Mouse (Mus musculus) central nervous system, embryonic 18 days (tissue): ENCODE data around the gene Gm45902. TPM values are rescaled to one million over a fixed set of nuclear protein-coding genes. Genes with fewer than 3 reads are reported as not detected.

Source experiments
- polyA plus RNA-seq: library from polyadenylated mRNA; depleted of rRNA; stranded (reverse); fragments of >200 nt; gene quantifications from 2 replicates; pipeline ENCODE4 v1.2.3, GENCODE M21; 2012; rRNA removed

Gene Gm45902
- polyA plus RNA-seq = 5.2 and 5.3 TPM in 2 replicates

DNA sequence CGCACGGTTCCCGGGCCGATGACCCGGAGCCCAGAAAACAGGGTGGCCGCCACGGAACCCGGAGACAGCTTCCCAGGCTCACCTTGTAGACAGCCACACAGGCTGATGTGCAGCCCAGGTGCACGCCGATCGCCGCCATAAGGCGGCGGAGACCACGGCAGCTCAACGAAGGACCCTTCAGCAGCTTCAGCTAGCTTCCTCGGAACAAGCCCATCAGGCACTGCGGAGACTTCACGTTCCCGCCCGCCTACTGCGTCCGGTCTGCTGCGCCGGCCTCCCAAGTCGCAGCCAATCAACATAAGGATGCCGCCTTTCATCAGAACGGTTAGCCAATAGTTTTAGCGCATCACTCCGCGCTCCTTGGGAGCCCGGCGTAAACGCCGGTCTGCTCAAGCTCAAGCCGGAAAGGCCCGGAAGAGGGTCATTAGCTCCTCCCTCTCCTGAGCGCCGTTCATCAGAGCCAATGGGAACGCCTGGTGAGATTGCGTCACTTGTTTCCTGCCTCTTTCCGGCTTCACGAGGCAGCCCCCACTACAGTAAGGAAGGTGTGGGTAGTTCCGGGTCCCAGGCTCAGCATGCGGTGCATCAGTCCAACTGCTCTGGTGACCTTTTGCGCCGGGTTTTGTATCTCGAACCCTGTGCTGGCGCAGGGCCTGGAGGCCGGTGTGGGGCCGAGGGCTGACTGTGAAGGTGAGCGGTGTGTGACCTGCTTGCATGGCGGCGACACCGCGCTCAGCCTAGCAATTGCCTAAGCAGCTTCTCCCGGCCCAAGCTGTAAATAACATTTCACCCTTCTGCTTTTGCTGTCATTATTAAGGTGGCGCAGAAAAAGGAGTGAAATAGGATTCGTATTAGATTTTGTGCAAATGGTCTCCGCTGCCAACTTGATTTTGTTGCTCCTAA is at the start of gene Gm45902, which contains the start of the genes Hspa14 and Cdnf:
TSS of gene Gm45902 (minus strand) at position 239 of the 903 bp plus-strand sequence.
TSS of gene Hspa14 (minus strand) at position 263 of the 903 bp plus-strand sequence.
TSS of gene Cdnf (plus strand) at position 479 of the 903 bp plus-strand sequence.

DNA sequence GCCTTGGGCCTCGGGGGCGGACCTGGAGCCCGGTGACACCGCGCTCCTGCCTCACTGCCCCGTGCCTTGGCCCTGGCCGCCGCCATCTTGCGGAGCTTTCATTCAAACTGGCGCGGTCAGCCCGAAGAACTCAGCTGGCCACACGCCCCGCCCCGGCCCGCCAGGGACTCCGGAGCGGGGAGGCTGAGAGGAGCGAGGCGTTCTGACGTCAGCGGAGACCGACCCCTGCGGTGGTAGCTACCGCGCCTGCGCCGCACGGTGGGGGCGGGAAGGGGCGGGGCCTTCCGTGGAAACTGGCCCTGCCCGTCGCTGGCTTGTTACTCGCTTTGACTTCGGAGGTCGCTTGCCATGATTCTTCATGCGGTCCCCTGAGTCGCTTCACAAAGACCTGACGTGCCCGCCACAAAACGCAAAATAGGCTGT is 37.7 kb downstream of the Gm45902 start, which contains the start of gene Suv39h2:
TSS of gene Suv39h2 (minus strand) at position 171 of the 423 bp plus-strand sequence.

Other genes starting within 250 kb of the Gm45902 start
- gene Nmt2, start 228.6 kb downstream of the Gm45902 start, polyA plus RNA-seq = 51.5 and 53.1 TPM in 2 replicates
- 12.9 and 15.1 TPM in 2 replicates for gene Rpp38, start 180.1 kb downstream of the Gm45902 start, polyA plus RNA-seq
- 2.9 and 3.7 TPM in 2 replicates for gene Acbd7, start 176.6 kb downstream of the Gm45902 start, polyA plus RNA-seq
- 0.09 and 0.12 TPM in 2 replicates for gene Olah, start 115.6 kb downstream of the Gm45902 start, polyA plus RNA-seq
- gene Meig1, start 90.1 kb downstream of the Gm45902 start, polyA plus RNA-seq = 5.4 and 5.7 TPM in 2 replicates
- gene Dclre1c, start 88.7 kb downstream of the Gm45902 start, polyA plus RNA-seq = 12.4 and 13.2 TPM in 2 replicates
- 5.4 and 5.7 TPM in 2 replicates for gene Suv39h2, start 37.8 kb downstream of the Gm45902 start, polyA plus RNA-seq
- gene Hspa14, start within 50 bp of the Gm45902 start, polyA plus RNA-seq = 61.8 and 66.6 TPM in 2 replicates
- 0.41 and 0.76 TPM in 2 replicates for gene Cdnf, start 240 bp upstream of the Gm45902 start, polyA plus RNA-seq
- 33.7 and 33.9 TPM in 2 replicates for gene Fam107b, start 57.7 kb upstream of the Gm45902 start, polyA plus RNA-seq